Mouse (Mus musculus) lung, embryonic 16.5 days (tissue): ENCODE measurements around the gene Zfp788. TPM values are rescaled to one million over a fixed set of nuclear protein-coding genes. Genes with fewer than 3 reads are reported as not detected.
"Not testable (repeated sequence)": the region's sequence is repeated elsewhere in the genome, so short reads cannot be mapped to it uniquely, and the experiment has no call there.

ENCODE experiments used
- ATAC-seq: fragments of 200-750 bp; cut with Nextera tagmentation; 2 replicates; pipeline ENCODE4 v1.8.0; 2017; ENCODE audit warnings: low read depth, mild to moderate bottlenecking, moderate library complexity
- H3K27ac ChIP-seq: fragments of 300-500 bp; sonication (generic); 2 replicates; pipeline ENCODE4 v1.5.1; 2014; ENCODE audit warnings: mild to moderate bottlenecking, control low read depth, low read length
- H3K27me3 ChIP-seq: fragments of 300-500 bp; sonication (generic); 2 replicates; pipeline ENCODE4 v1.6.1; 2014; ENCODE audit warnings: low read depth, low read length, mixed read lengths; ENCODE audit not compliant: control insufficient read depth, insufficient read depth
- H3K36me3 ChIP-seq: fragments of 300-500 bp; sonication (generic); 2 replicates; pipeline ENCODE4 v1.6.1; 2014; ENCODE audit warnings: low read length; ENCODE audit not compliant: control insufficient read depth, insufficient read depth
- H3K4me1 ChIP-seq: fragments of 300-500 bp; sonication (generic); replicated peaks from 2 replicates; pipeline ENCODE4 v1.6.1; 2014; ENCODE audit warnings: low read length, mixed read lengths; ENCODE audit not compliant: control insufficient read depth, insufficient read depth
- H3K4me2 ChIP-seq: fragments of 300-500 bp; sonication (generic); 2 replicates; pipeline ENCODE4 v1.6.1; 2014; ENCODE audit warnings: low read depth, low read length, control low read depth
- H3K4me3 ChIP-seq: fragments of 300-500 bp; sonication (generic); 2 replicates; pipeline ENCODE4 v1.5.1; 2014; ENCODE audit warnings: mild to moderate bottlenecking, low read length, control low read depth
- H3K9ac ChIP-seq: fragments of 300-500 bp; sonication (generic); 2 replicates; pipeline ENCODE4 v1.6.1; 2014; ENCODE audit warnings: low read length, control low read depth
- H3K9me3 ChIP-seq: fragments of 300-500 bp; sonication (generic); 2 replicates; pipeline ENCODE4 v1.6.1; 2016; ENCODE audit warnings: low read length; ENCODE audit not compliant: control insufficient read depth
- WGBS: fragments of 180-500 bp; shearing (Covaris S2); extraction: QIAGEN DNeasy Blood & Tissue Kit; methylation state at CpG from one replicate; pipeline ENCODE4 v1.1.7; 2014; 5-methylcytosine and 5-hydroxymethylcytosine counted together
- polyA plus RNA-seq: library from polyadenylated mRNA; unstranded; fragments of >200 nt; fragmentation: Nextera tagmentation; extraction: Ambion mirVana; gene quantifications from 2 replicates; pipeline ENCODE4 v1.2.1, GENCODE M21; 2015

The Zfp788 gene
- polyA plus RNA-seq, result 10.8 and 12.0 TPM in 2 replicates

DNA sequence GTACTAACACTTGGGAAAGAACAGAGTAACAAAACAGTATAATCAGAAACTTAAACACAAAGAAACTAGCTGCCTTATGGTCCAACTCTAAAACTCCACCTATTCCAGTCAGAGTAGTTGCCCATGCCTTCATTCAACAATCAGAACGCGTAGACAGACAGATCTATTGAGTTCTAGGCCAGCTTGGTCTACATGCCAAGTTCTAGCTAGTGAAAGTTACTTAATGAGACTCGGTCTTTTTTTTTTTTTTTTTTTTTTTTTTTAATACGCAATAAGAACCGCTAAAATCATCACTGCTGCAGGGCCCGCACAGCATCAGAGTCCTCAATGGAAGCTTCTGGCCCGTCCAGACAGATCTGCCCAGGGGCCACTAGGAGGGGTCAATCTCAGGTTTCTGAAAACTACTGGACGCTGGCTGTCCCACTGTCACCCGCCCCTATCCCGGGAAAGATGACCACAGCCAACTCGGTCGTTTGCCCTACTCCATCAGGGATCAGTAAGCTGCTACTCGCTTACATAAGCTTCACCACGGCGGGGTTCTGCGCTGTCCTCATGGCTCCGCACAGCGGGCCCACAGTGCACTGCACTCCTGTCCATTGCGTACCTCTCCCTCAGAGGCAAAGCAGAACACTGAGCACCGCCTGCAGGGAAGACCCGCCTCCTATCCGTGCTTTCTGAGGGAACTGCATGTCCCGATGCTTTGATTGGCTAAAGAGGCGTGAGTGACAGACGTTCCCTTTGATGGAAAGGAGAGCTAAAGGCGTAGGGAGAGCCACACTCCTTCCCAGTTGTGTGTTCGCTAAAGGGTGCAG, at the start of gene Zfp788:
Gene Zfp788 (plus strand): TSS at position 795 of the 812 bp plus-strand sequence.
- Histone ChIP-seq H3K27me3 (no peaks in the 10 kb centered on the region), H3K4me1 (peaks cover 8% of the 10 kb centered on the region), H3K27ac (peak within 1 kb of the TSS; percentile 92), H3K4me3 (peak within 1 kb of the TSS; percentile 61), H3K9ac (peak within 1 kb of the TSS; percentile 73), H3K36me3 (peaks cover 22% of the 10 kb centered on the region), H3K4me2 (peak within 1 kb of the TSS; percentile 75), H3K9me3 (no peaks in the 10 kb centered on the region; the same call in 1 of the 2 replicates)
- WGBS, result under 1% methylated on average over 27 of the region's 27 CpGs
- ATAC-seq, result peak; percentile 98

DNA sequence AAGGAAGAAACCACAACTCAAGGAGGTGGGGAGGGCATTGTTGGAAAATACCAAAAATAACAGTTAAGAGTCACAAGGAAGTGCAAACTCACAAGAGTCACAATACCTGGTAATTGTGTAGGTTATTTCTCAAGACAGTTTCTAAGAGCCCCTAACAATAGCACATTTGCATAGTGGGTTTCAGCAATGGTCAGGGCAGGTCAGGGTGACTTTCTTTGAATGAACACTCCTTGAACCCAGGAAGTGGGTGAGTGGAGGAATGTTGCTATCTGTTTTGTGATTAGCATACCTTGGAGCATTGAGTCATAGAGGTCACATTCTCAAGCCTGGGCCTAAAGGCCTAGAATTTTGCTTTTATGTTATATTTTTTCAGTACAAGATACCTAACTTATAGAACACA, 45.2 kb upstream of the Zfp788 start:
- H3K9me3 ChIP-seq, H3K4me2 ChIP-seq, ATAC-seq, H3K4me1 ChIP-seq, H3K27me3 ChIP-seq, H3K4me3 ChIP-seq, H3K27ac ChIP-seq, H3K9ac ChIP-seq, H3K36me3 ChIP-seq: not testable (repeated sequence)

DNA sequence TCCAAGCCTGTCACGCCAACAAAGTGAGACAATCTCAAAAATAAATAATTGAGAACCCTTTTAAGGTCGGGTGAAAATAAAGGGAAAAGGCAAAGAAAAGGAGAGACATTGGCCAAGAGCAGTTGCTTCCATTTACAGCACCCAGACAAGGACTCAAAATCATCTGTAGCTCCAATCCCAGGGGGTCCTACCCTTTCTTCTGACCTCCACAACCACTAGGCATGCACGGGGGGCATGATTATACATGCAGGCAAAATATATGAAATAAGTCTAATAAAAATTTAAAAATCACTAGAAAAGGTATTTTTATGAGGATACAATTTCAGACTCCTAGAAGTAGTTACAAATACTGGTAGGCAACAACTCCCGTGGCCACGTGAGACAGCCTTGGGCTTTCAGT, 34.4 kb upstream of the Zfp788 start:
- Histone ChIP-seq H3K27me3 (no peaks in the 10 kb centered on the region), H3K27ac (no peak overlapping the region), H3K4me2 (peak overlapping the region; percentile 85), H3K4me3 (peak overlapping the region; percentile 72), H3K9ac (peak overlapping the region; percentile 79), H3K4me1 (peaks cover 4% of the 10 kb centered on the region; the same call in 1 of the 2 replicates), H3K9me3 (no peaks in the 10 kb centered on the region), H3K36me3 (no peaks in the 10 kb centered on the region; the same call in 1 of the 2 replicates)
- 44% methylated on average over 5 of the region's 5 CpGs for WGBS
- no peak for ATAC-seq

DNA sequence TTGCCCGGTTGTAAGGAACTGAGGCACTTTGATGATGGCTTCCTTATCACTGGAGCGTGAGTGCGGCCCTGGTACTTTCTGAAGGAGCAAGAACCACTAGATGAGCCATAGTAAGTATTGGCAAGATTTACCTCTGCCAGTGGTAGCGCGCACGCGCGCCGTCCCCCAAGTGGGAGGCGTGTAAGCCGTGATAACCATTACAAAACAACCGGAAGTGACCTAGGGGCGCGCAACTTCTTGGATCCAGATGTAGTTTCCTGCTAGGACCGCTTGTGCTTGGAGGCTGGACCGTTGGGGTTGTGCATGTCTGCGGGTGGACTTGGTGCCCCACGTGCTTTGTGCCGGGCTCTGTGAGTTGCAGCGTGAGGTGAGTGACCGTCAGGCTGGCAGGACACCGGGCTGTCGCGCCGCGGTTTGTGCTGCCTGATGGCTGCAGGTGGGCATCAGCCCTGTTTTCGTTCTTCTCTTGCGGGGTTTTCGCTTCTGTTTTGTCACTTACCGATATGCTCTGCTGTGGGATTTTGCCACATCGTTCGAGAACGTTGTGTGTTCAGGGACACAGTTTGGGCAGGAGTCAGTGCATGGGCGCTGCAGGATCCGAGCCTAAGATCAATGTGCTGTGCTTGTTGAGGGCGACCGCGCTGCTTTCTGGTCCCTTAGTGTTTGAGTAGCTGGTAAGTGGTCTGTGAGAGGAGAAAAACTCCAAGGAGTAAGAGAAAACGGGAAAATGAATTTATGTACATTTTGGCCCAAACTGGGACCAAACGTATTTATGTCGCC, 33.8 kb upstream of the Zfp788 start, which contains the start of gene 2610021A01Rik:
Gene 2610021A01Rik (plus strand): TSS at position 197 of the 780 bp plus-strand sequence.
- Histone ChIP-seq H3K9ac (peak within 1 kb of the TSS; percentile 79), H3K27me3 (no peaks in the 10 kb centered on the region), H3K4me2 (peak within 1 kb of the TSS; percentile 85), H3K36me3 (no peaks in the 10 kb centered on the region; the same call in 1 of the 2 replicates), H3K9me3 (no peaks in the 10 kb centered on the region), H3K27ac (peak within 1 kb of the TSS; percentile 49), H3K4me3 (peak within 1 kb of the TSS; percentile 72), H3K4me1 (peaks cover 4% of the 10 kb centered on the region; the same call in 1 of the 2 replicates)
- ATAC-seq, result peak; percentile 99
- WGBS, result under 1% methylated on average over 41 of the region's 41 CpGs

DNA sequence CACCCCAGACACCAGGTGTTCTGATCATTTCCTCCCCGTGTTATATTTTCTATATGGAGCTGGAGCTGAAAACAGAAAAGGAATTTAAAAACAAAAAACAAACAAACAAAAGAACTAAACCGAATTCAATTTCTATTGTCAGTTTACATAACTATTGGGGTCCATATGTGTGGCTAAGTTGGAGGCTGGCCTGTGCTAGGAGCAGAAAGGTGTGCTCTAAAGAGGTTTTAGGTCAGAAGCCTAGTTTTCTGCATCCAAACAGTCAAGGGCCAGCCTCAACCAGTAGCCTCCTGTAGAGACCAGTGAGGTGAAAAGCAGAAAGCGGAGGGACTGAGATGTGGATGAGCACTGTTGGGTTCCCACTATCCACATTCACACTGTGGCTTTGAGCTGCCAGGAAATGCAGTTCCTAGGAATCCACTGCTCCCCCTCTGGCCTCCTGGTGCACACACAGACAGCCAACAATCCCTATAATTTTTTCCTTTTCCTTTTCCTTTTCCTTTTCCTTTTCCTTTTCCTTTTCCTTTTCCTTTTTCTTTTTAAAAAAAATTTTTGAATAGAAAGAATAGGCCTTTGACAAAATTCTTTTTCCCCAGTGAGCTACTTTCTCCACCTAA, 33.0 kb upstream of the Zfp788 start:
- H3K36me3 ChIP-seq, result no peaks in the 10 kb centered on the region; the same call in 1 of the 2 replicates
- peaks cover 4% of the 10 kb centered on the region; the same call in 1 of the 2 replicates for H3K4me1 ChIP-seq
- ATAC-seq, result no peak
- peak overlapping the region; percentile 72 for H3K4me3 ChIP-seq
- peak overlapping the region; percentile 79 for H3K9ac ChIP-seq
- H3K27me3 ChIP-seq, result no peaks in the 10 kb centered on the region
- H3K9me3 ChIP-seq, result no peaks in the 10 kb centered on the region
- peak overlapping the region; percentile 85 for H3K4me2 ChIP-seq
- peak overlapping the region; percentile 49; the same call in 1 of the 2 replicates for H3K27ac ChIP-seq
- 9% methylated on average over 3 of the region's 3 CpGs for WGBS

DNA sequence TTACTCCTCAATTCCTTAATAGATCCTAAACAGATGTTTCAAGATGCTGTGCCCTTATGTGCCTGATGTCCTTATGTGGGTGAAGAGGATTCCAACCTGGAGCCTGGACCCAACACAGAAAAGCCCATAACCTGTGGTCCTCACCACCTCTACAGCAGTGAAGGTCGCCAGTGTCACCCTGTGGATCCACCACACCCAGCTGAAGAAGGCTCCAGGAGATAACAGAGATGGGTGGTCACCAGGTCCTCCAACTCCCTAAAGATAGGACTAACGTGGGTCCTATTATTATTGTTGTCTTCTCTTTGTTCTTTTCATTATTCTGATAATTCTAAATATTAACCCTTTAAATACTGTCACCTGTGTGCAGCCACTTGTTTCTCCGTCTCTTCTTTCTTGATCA, 21.3 kb upstream of the Zfp788 start:
- no peak overlapping the region for H3K9ac ChIP-seq
- 82% methylated on average over 3 of the region's 3 CpGs for WGBS
- H3K4me2 ChIP-seq, result no peak overlapping the region

DNA sequence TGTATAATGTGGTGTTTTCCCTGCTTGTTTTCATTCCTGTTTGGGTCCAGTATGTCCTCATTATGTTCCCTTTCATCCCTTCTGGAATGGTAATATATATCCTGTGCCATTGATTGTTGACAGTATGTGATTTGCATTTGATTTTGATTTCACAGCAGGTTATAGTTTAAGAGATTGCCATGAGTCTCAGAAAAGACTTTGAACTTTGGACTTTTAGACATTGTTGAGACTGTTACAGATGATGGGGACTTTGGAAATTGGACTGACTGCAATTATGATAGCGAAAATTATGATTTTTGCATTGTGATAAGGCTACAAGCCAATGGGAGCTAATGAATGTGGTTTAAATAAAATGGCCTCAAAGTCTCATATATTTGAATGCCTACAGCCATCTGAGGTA, 16.8 kb upstream of the Zfp788 start:
- not testable (repeated sequence) for H3K4me2 ChIP-seq, H3K4me1 ChIP-seq, H3K9ac ChIP-seq, H3K4me3 ChIP-seq, H3K27me3 ChIP-seq, ATAC-seq, H3K9me3 ChIP-seq, H3K27ac ChIP-seq
- 93% methylated on average over 1 of the region's 1 CpGs for WGBS
- peaks cover 14% of the 10 kb centered on the region for H3K36me3 ChIP-seq

More for the DNA sequence above, 21.3 kb upstream of the Zfp788 start:
- ATAC-seq, result no peak
- Histone ChIP-seq H3K27ac (no peak overlapping the region), H3K4me3 (no peak overlapping the region), H3K36me3 (peaks cover 14% of the 10 kb centered on the region), H3K9me3 (no peaks in the 10 kb centered on the region), H3K27me3 (no peaks in the 10 kb centered on the region), H3K4me1 (no peaks in the 10 kb centered on the region)

DNA sequence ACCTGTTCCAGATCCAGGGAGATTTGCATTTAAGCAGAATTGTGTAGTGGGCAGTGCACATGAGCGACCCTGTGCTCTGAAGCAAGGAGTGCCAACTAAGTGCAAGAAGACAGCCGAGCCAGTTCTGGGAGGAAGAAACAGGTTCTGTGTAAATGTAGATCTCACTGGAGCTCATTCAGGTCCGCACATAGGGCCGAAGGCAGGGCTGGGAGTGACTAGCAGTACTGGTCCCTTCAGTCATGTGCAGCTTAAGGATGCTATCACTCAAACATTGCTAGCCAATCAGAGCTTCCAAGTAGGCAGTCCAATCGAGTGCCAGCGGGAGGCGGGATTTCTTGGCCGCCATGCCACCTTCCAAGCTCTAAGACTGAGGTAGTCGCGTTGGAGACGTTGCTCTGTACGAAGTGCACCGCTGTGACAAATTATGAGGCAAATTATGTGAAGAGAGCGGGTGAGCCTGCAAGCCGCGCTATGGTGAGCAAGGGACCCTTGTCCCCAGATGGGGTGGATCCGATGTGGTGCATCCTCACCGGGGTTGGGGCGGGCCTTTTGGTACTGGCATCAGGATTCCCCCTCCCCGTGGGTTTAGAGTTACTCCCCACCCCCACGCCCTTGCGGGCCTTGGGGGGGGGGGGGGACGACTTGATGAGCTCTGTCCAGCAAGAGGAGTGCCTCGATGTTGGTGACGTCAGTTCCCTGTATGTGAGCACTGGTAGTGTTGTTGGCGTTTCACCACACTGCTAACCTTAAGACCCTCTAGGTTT, 400 bp downstream of the Zfp788 start:
- no peaks in the 10 kb centered on the region for H3K27me3 ChIP-seq
- peaks cover 8% of the 10 kb centered on the region for H3K4me1 ChIP-seq
- H3K9me3 ChIP-seq, result no peaks in the 10 kb centered on the region; the same call in 1 of the 2 replicates
- peak overlapping the region; percentile 75 for H3K4me2 ChIP-seq
- peak; percentile 96 for ATAC-seq
- peaks cover 21% of the 10 kb centered on the region for H3K36me3 ChIP-seq
- peak overlapping the region; percentile 61 for H3K4me3 ChIP-seq
- peak overlapping the region; percentile 73 for H3K9ac ChIP-seq
- under 1% methylated on average over 23 of the region's 26 CpGs for WGBS
- H3K27ac ChIP-seq, result peak overlapping the region; percentile 92
